Mouse (Mus musculus) bone marrow macrophage, adult 2 months (primary cell): ENCODE data around the gene Ccdc163.

Experiments
- CTCF ChIP-seq: IDR thresholded peaks from 2 replicates; pipeline ENCODE4 v1.5.1; 2012; ENCODE audit warnings: low read depth, mild to moderate bottlenecking, low read length, moderate library complexity
- POLR2A ChIP-seq: IDR thresholded peaks from 2 replicates; pipeline ENCODE4 v1.6.1; 2012; ENCODE audit warnings: mild to moderate bottlenecking, low read depth, low read length, borderline replicate concordance

- TF ChIP-seq CTCF (no peak), POLR2A (no peak)
Observed at GRCm38 (mm10) chr4:116781366-116781765, 73.1 kb downstream of the Ccdc163 start.
